Mouse (Mus musculus) hindbrain, embryonic 16.5 days (tissue): Measurements from ENCODE around the gene Dnaaf1. TPM values are rescaled to one million over a fixed set of nuclear protein-coding genes. Genes with fewer than 3 reads are reported as not detected.
A peak's percentile ranks its signal among the peaks of the same experiment; 100 is the strongest.

Experiments
- ATAC-seq: fragments of 200-750 bp; cut with Nextera tagmentation; 2 replicates; pipeline ENCODE4 v1.8.0; 2017; ENCODE audit warnings: moderate TSS enrichment, moderate library complexity
- H3K27ac ChIP-seq: fragments of 300-500 bp; sonication (generic); 2 replicates; pipeline ENCODE4 v1.5.1; 2014; ENCODE audit warnings: low read depth, mild to moderate bottlenecking, control low read depth, low read length, moderate library complexity
- H3K27me3 ChIP-seq: fragments of 300-500 bp; sonication (generic); replicated peaks from 2 replicates; pipeline ENCODE4 v1.6.1; 2014; ENCODE audit warnings: low read length; ENCODE audit not compliant: control insufficient read depth, insufficient read depth
- H3K36me3 ChIP-seq: fragments of 300-500 bp; sonication (generic); 2 replicates; pipeline ENCODE4 v1.6.1; 2014; ENCODE audit warnings: mild to moderate bottlenecking, low read length, moderate library complexity, mixed read lengths; ENCODE audit not compliant: control insufficient read depth, insufficient read depth
- H3K4me1 ChIP-seq: fragments of 300-500 bp; sonication (generic); 2 replicates; pipeline ENCODE4 v1.6.1; 2014; ENCODE audit warnings: low read depth, low read length; ENCODE audit not compliant: control insufficient read depth, insufficient read depth
- H3K4me2 ChIP-seq: fragments of 300-500 bp; sonication (generic); 2 replicates; pipeline ENCODE4 v1.6.1; 2014; ENCODE audit warnings: mild to moderate bottlenecking, low read length, control low read depth, moderate library complexity
- H3K4me3 ChIP-seq: fragments of 300-500 bp; sonication (generic); 2 replicates; pipeline ENCODE4 v1.5.1; 2014; ENCODE audit warnings: mild to moderate bottlenecking, low read length, control low read depth, moderate library complexity
- H3K9ac ChIP-seq: fragments of 300-500 bp; sonication (generic); 2 replicates; pipeline ENCODE4 v1.6.1; 2014; ENCODE audit warnings: low read depth, mild to moderate bottlenecking, control low read depth, low read length, moderate library complexity
- H3K9me3 ChIP-seq: fragments of 300-500 bp; sonication (generic); 2 replicates; pipeline ENCODE4 v1.6.1; 2014; ENCODE audit warnings: mild to moderate bottlenecking, low read length, moderate library complexity; ENCODE audit not compliant: control insufficient read depth
- whole genome bisulfite sequencing: fragments of 180-500 bp; shearing (Covaris S2); extraction: QIAGEN DNeasy Blood & Tissue Kit; methylation state at CpG from one replicate; pipeline ENCODE4 v1.1.7; 2014; 5-methylcytosine and 5-hydroxymethylcytosine counted together
- polyA plus RNA-seq: library from polyadenylated mRNA; unstranded; fragments of >200 nt; fragmentation: Nextera tagmentation; extraction: Ambion mirVana; gene quantifications from 2 replicates; pipeline ENCODE4 v1.2.1, GENCODE M21; 2015

Dnaaf1 gene
- polyA plus RNA-seq, 1 experiment from 2014 or later = 0.69 TPM

GRCm38 (mm10) chr8:119588321-119588720 lies 13.3 kb downstream of the Dnaaf1 start:
- no peaks in the 10 kb centered on the region for H3K9me3 ChIP-seq
- no peak overlapping the region for H3K4me2 ChIP-seq
- H3K27me3 ChIP-seq = no peaks in the 10 kb centered on the region
- 66% methylated on average over 4 of the region's 4 CpGs for WGBS
- ATAC-seq = no peak
- no peak overlapping the region for H3K9ac ChIP-seq
- no peaks in the 10 kb centered on the region for H3K36me3 ChIP-seq
- no peak overlapping the region for H3K27ac ChIP-seq
- H3K4me3 ChIP-seq = no peak overlapping the region
- no peaks in the 10 kb centered on the region; the same call in 1 of the 2 replicates for H3K4me1 ChIP-seq

GRCm38 (mm10) chr8:119588844-119589243 lies 13.8 kb downstream of the Dnaaf1 start:
- Histone ChIP-seq H3K36me3 (no peaks in the 10 kb centered on the region), H3K4me1 (no peaks in the 10 kb centered on the region; the same call in 1 of the 2 replicates), H3K9me3 (no peaks in the 10 kb centered on the region), H3K27ac (no peak overlapping the region), H3K9ac (no peak overlapping the region), H3K4me2 (no peak overlapping the region), H3K27me3 (no peaks in the 10 kb centered on the region), H3K4me3 (no peak overlapping the region)
- no peak for ATAC-seq
- WGBS = 20% methylated on average over 10 of the region's 10 CpGs

- no peak for ATAC-seq
- no peak overlapping the region for H3K4me2 ChIP-seq
- no peak overlapping the region for H3K9ac ChIP-seq
- H3K4me3 ChIP-seq = no peak overlapping the region
- no peaks in the 10 kb centered on the region for H3K27me3 ChIP-seq
- WGBS = 85% methylated on average over 14 of the region's 14 CpGs
- no peaks in the 10 kb centered on the region for H3K9me3 ChIP-seq
- H3K27ac ChIP-seq = no peak overlapping the region
- H3K36me3 ChIP-seq = no peaks in the 10 kb centered on the region
- no peaks in the 10 kb centered on the region; the same call in 1 of the 2 replicates for H3K4me1 ChIP-seq
Measured at GRCm38 (mm10) chr8:119590348-119590747, 15.3 kb downstream of the Dnaaf1 start.

- Histone ChIP-seq H3K9me3 (no peaks in the 10 kb centered on the region), H3K4me3 (no peak overlapping the region), H3K27ac (no peak overlapping the region), H3K27me3 (no peaks in the 10 kb centered on the region), H3K9ac (no peak overlapping the region), H3K4me1 (no peaks in the 10 kb centered on the region), H3K36me3 (no peaks in the 10 kb centered on the region), H3K4me2 (no peak overlapping the region)
- 92% methylated on average over 7 of the region's 7 CpGs for whole genome bisulfite sequencing
- ATAC-seq = no peak
Measured at GRCm38 (mm10) chr8:119591456-119591855, 16.4 kb downstream of the Dnaaf1 start.

GRCm38 (mm10) chr8:119603771-119604170 lies 28.7 kb downstream of the Dnaaf1 start:
- Histone ChIP-seq H3K27ac (no peak overlapping the region), H3K4me1 (peaks cover 13% of the 10 kb centered on the region), H3K4me3 (no peak overlapping the region), H3K9ac (no peak overlapping the region; the same call in 1 of the 2 replicates), H3K9me3 (no peaks in the 10 kb centered on the region), H3K36me3 (peaks cover 23% of the 10 kb centered on the region), H3K4me2 (peak overlapping the region; percentile 88), H3K27me3 (no peaks in the 10 kb centered on the region)
- ATAC-seq = no peak
- WGBS = 94% methylated on average over 4 of the region's 4 CpGs

GRCm38 (mm10) chr8:119604398-119604803 lies 29.4 kb downstream of the Dnaaf1 start:
- H3K4me3 ChIP-seq = peak overlapping the region; percentile 90
- peak overlapping the region; percentile 87 for H3K9ac ChIP-seq
- H3K27ac ChIP-seq = peak overlapping the region; percentile 51; the same call in 1 of the 2 replicates
- H3K4me1 ChIP-seq = peaks cover 13% of the 10 kb centered on the region
- H3K27me3 ChIP-seq = no peaks in the 10 kb centered on the region
- no peaks in the 10 kb centered on the region for H3K9me3 ChIP-seq
- peaks cover 17% of the 10 kb centered on the region for H3K36me3 ChIP-seq
- peak overlapping the region; percentile 88 for H3K4me2 ChIP-seq
- peak; percentile 25; the same call in 1 of the 2 replicates for ATAC-seq
- 38% methylated on average over 12 of the region's 12 CpGs for WGBS

- H3K4me1 ChIP-seq = peaks cover 13% of the 10 kb centered on the region
- peak within 1 kb of the TSS; percentile 88 for H3K4me2 ChIP-seq
- ATAC-seq = peak; percentile 86
- peak within 1 kb of the TSS; percentile 51; the same call in 1 of the 2 replicates for H3K27ac ChIP-seq
- H3K9ac ChIP-seq = peak within 1 kb of the TSS; percentile 87
- H3K27me3 ChIP-seq = no peaks in the 10 kb centered on the region
- WGBS = under 1% methylated on average over 23 of the region's 23 CpGs
- peak within 1 kb of the TSS; percentile 90 for H3K4me3 ChIP-seq
- H3K36me3 ChIP-seq = peaks cover 16% of the 10 kb centered on the region
- no peaks in the 10 kb centered on the region for H3K9me3 ChIP-seq
Measured at GRCm38 (mm10) chr8:119604996-119605395, 30.0 kb downstream of the Dnaaf1 start, which contains the start of gene Taf1c. TSS of gene Taf1c (minus strand) at chr8:119605222.

GRCm38 (mm10) chr8:119606224-119606623 lies 31.2 kb downstream of the Dnaaf1 start:
- Histone ChIP-seq H3K4me3 (no peak overlapping the region), H3K9me3 (no peaks in the 10 kb centered on the region), H3K36me3 (peaks cover 8% of the 10 kb centered on the region; the same call in 1 of the 2 replicates), H3K27me3 (no peaks in the 10 kb centered on the region), H3K27ac (no peak overlapping the region), H3K4me1 (peaks cover 13% of the 10 kb centered on the region), H3K9ac (no peak overlapping the region), H3K4me2 (no peak overlapping the region)
- no peak for ATAC-seq
- WGBS = 97% methylated on average over 2 of the region's 2 CpGs

- no peak within 1 kb of the TSS for H3K9ac ChIP-seq
- no peak within 1 kb of the TSS for H3K27ac ChIP-seq
- no peak within 1 kb of the TSS for H3K4me2 ChIP-seq
- H3K9me3 ChIP-seq = no peaks in the 10 kb centered on the region
- no peaks in the 10 kb centered on the region for H3K36me3 ChIP-seq
- WGBS = 84% methylated on average over 26 of the region's 26 CpGs
- H3K4me3 ChIP-seq = no peak within 1 kb of the TSS
- no peak for ATAC-seq
- H3K27me3 ChIP-seq = no peaks in the 10 kb centered on the region
- H3K4me1 ChIP-seq = no peaks in the 10 kb centered on the region
Measured at GRCm38 (mm10) chr8:119612471-119612870, 37.4 kb downstream of the Dnaaf1 start, which contains the start of gene Adad2. TSS of gene Adad2 (plus strand) at chr8:119612747.
